Mouse (Mus musculus) heart, postnatal 0 days (tissue): ENCODE measurements around the gene Umad1. TPM values are rescaled to one million over a fixed set of nuclear protein-coding genes. Genes with fewer than 3 reads are reported as not detected.

Experiments used
- ATAC-seq: fragments of 200-750 bp; cut with Nextera tagmentation; 2 replicates; pipeline ENCODE4 v1.8.0; 2017; ENCODE audit warnings: low read depth, moderate number of reproducible peaks, moderate library complexity; ENCODE audit not compliant: insufficient read depth
- DNase-seq: peaks from one replicate; pipeline ENCODE4 v3.0.0-alpha.2; 2016; ENCODE audit warnings: low spot score
- H3K27ac ChIP-seq: fragments of 300-500 bp; sonication (generic); 2 replicates; pipeline ENCODE4 v1.5.1; 2014; ENCODE audit warnings: low read depth, mild to moderate bottlenecking
- H3K27me3 ChIP-seq: fragments of 300-500 bp; sonication (generic); 2 replicates; pipeline ENCODE4 v1.6.1; 2014; ENCODE audit warnings: low read length, mixed read lengths; ENCODE audit not compliant: control insufficient read depth, insufficient read depth
- H3K36me3 ChIP-seq: fragments of 300-500 bp; sonication (generic); replicated peaks from 2 replicates; pipeline ENCODE4 v1.6.1; 2014; ENCODE audit warnings: low read length, mixed read lengths; ENCODE audit not compliant: control insufficient read depth, insufficient read depth
- H3K4me1 ChIP-seq: fragments of 300-500 bp; sonication (generic); 2 replicates; pipeline ENCODE4 v1.6.1; 2014; ENCODE audit warnings: antibody characterized with exemption; ENCODE audit not compliant: control insufficient read depth, insufficient read depth
- H3K4me2 ChIP-seq: fragments of 300-500 bp; sonication (generic); 2 replicates; pipeline ENCODE4 v1.6.1; 2014; ENCODE audit warnings: low read depth, mild to moderate bottlenecking, low read length, moderate library complexity
- H3K4me3 ChIP-seq: fragments of 300-500 bp; sonication (generic); 2 replicates; pipeline ENCODE4 v1.5.1; 2014; ENCODE audit warnings: low read depth, low read length
- H3K9ac ChIP-seq: fragments of 300-500 bp; sonication (generic); replicated peaks from 2 replicates; pipeline ENCODE4 v1.6.1; 2014; ENCODE audit warnings: low read depth, low read length, mixed read lengths
- H3K9me3 ChIP-seq: fragments of 300-500 bp; sonication (generic); replicated peaks from 2 replicates; pipeline ENCODE4 v1.6.1; 2016; ENCODE audit warnings: low read length; ENCODE audit not compliant: control insufficient read depth
- CTCF ChIP-seq: IDR thresholded peaks from 2 replicates; pipeline ENCODE4 v1.5.1; 2016; ENCODE audit warnings: antibody characterized with exemption, control low read depth, low read depth
- EP300 ChIP-seq: IDR thresholded peaks from 2 replicates; pipeline ENCODE4 v1.6.1; 2016; ENCODE audit warnings: antibody characterized with exemption, low read depth
- WGBS: fragments of 180-500 bp; shearing (Covaris S2); extraction: QIAGEN DNeasy Blood & Tissue Kit; methylation state at CpG from one replicate; pipeline ENCODE4 v1.1.7; 2014; 5-methylcytosine and 5-hydroxymethylcytosine counted together
- polyA plus RNA-seq: library from polyadenylated mRNA; unstranded; fragments of >200 nt; fragmentation: Nextera tagmentation; extraction: Ambion mirVana; gene quantifications from 2 replicates; pipeline ENCODE4 v1.2.1, GENCODE M21; 2015
- total RNA-seq: library from RNA; depleted of rRNA; stranded (reverse); fragments of >200 nt; gene quantifications from 2 replicates; pipeline ENCODE4 v1.2.3, GENCODE M21; 2014; ENCODE audit warnings: low replicate concordance

Umad1 gene
- total and polyA plus RNA-seq, 2 experiments from 2014 or later = 7.8 to 18.2 TPM

GRCm38 (mm10) chr6:8423142-8423541, 164.1 kb downstream of the Umad1 start:
- Histone ChIP-seq H3K4me2 (no peak overlapping the region), H3K27me3 (no peaks in the 10 kb centered on the region), H3K4me1 (peaks cover 17% of the 10 kb centered on the region), H3K4me3 (no peak overlapping the region), H3K9me3 (no peaks in the 10 kb centered on the region), H3K9ac (no peak overlapping the region), H3K36me3 (no peaks in the 10 kb centered on the region), H3K27ac (no peak overlapping the region; the same call in 1 of the 2 replicates)
- no peak for TF ChIP-seq CTCF
- TF ChIP-seq EP300 = no peak
- 90% methylated on average over 2 of the region's 2 CpGs for WGBS
- DNase-seq (no peak), ATAC-seq (no peak)

- H3K36me3 ChIP-seq = no peaks in the 10 kb centered on the region
- no peak overlapping the region for H3K27ac ChIP-seq
- no peak overlapping the region for H3K9ac ChIP-seq
- no peak overlapping the region for H3K4me2 ChIP-seq
- no peaks in the 10 kb centered on the region for H3K9me3 ChIP-seq
- ATAC-seq = no peak
- WGBS = 68% methylated on average over 5 of the region's 5 CpGs
- H3K4me3 ChIP-seq = no peak overlapping the region
- H3K4me1 ChIP-seq = peaks cover 4% of the 10 kb centered on the region; the same call in 1 of the 2 replicates
- TF ChIP-seq EP300 (no peak), CTCF (no peak)
- no peak for DNase-seq
- no peaks in the 10 kb centered on the region for H3K27me3 ChIP-seq
Observed at GRCm38 (mm10) chr6:8427692-8428091, 168.6 kb downstream of the Umad1 start.

GRCm38 (mm10) chr6:8430610-8431234, 171.6 kb downstream of the Umad1 start:
- Histone ChIP-seq H3K4me2 (no peak overlapping the region), H3K36me3 (no peaks in the 10 kb centered on the region), H3K27ac (no peak overlapping the region), H3K4me3 (no peak overlapping the region), H3K4me1 (no peaks in the 10 kb centered on the region), H3K9ac (no peak overlapping the region), H3K27me3 (no peaks in the 10 kb centered on the region), H3K9me3 (no peaks in the 10 kb centered on the region)
- DNase-seq = no peak
- TF ChIP-seq EP300 (no peak), CTCF (no peak)
- 75% methylated on average over 9 of the region's 9 CpGs for WGBS
- no peak for ATAC-seq

- H3K27me3 ChIP-seq = no peaks in the 10 kb centered on the region
- no peaks in the 10 kb centered on the region for H3K36me3 ChIP-seq
- H3K27ac ChIP-seq = no peak overlapping the region; the same call in 1 of the 2 replicates
- H3K4me1 ChIP-seq = no peaks in the 10 kb centered on the region
- WGBS = 89% methylated on average over 9 of the region's 9 CpGs
- no peaks in the 10 kb centered on the region for H3K9me3 ChIP-seq
- TF ChIP-seq EP300 (no peak), CTCF (no peak)
- no peak overlapping the region for H3K9ac ChIP-seq
- no peak for DNase-seq
- H3K4me3 ChIP-seq = no peak overlapping the region
- no peak for ATAC-seq
- no peak overlapping the region for H3K4me2 ChIP-seq
Observed at GRCm38 (mm10) chr6:8433179-8433578, 174.1 kb downstream of the Umad1 start.

- Histone ChIP-seq H3K4me2 (no peak overlapping the region), H3K9me3 (0 out of 2 replicates have a peak, but pooled peaks cover 4% of the 10 kb centered on the region), H3K4me3 (no peak overlapping the region), H3K9ac (no peak overlapping the region), H3K27ac (no peak overlapping the region), H3K4me1 (no peaks in the 10 kb centered on the region), H3K36me3 (no peaks in the 10 kb centered on the region), H3K27me3 (no peaks in the 10 kb centered on the region)
- WGBS = 75% methylated on average over 3 of the region's 3 CpGs
- TF ChIP-seq CTCF (no peak), EP300 (no peak)
- ATAC-seq (no peak), DNase-seq (no peak)
Observed at GRCm38 (mm10) chr6:8437937-8438336, 178.8 kb downstream of the Umad1 start.

GRCm38 (mm10) chr6:8441814-8442213, 182.7 kb downstream of the Umad1 start:
- Histone ChIP-seq H3K9me3 (0 out of 2 replicates have a peak, but pooled peaks cover 4% of the 10 kb centered on the region), H3K27ac (no peak overlapping the region), H3K4me3 (no peak overlapping the region), H3K4me1 (no peaks in the 10 kb centered on the region), H3K27me3 (no peaks in the 10 kb centered on the region), H3K36me3 (no peaks in the 10 kb centered on the region), H3K9ac (no peak overlapping the region), H3K4me2 (no peak overlapping the region)
- TF ChIP-seq EP300 = no peak
- no peak for TF ChIP-seq CTCF
- DNase-seq (no peak), ATAC-seq (no peak)
- 85% methylated on average over 3 of the region's 3 CpGs for WGBS
